Mouse (Mus musculus): ENCODE measurements at regions not wholly inside any gene's neighbourhood (a gene's known extent, or its start where the extent isn't known, plus 50 kb on each side); places are given as distances from the start of the nearest gene placed in this dataset.

DNA sequence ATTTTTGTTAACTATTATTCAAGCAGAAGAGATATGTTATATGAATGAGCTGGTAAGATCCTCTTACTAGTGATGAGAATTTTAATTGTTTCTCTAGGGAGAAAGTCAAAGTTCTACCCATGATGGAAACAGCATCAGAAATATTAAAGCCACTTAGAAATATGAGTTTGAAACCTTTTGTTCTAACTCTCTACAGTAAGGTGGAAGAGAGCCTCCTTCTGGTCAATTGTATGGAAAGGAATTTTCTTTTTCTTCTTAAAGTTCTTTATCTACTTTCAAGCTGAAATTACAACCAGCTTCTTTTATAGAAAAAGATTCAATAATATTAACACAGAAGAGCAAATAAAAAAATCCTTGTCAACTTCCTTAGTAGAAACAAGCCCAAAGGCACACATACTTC is 94.4 kb upstream of the E2f7 start:
- no peak for DNase-seq (ENCODE audit: extremely low spot score, low spot score)

DNA sequence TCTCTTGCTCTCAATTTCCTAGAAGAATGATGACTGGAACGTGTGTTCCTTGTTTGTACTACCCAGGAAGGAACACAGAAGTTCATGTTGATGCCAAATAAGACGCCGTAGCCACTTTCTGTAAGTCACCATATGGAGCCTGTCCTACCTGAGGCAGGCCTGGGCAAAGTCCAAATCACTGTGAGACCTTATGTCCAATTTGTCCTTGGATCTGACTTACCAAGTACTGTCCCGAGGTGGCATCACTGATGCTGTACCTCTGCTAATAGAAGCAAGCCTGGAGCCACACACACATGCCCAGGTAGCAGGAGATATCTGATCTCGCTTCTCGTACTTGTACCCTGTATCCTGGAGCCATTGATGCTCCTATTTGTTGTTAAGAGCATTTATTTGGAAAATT is 91.2 kb upstream of the E2f7 start:
- DNase-seq (ENCODE audit: extremely low spot score, low spot score) = no peak

DNA sequence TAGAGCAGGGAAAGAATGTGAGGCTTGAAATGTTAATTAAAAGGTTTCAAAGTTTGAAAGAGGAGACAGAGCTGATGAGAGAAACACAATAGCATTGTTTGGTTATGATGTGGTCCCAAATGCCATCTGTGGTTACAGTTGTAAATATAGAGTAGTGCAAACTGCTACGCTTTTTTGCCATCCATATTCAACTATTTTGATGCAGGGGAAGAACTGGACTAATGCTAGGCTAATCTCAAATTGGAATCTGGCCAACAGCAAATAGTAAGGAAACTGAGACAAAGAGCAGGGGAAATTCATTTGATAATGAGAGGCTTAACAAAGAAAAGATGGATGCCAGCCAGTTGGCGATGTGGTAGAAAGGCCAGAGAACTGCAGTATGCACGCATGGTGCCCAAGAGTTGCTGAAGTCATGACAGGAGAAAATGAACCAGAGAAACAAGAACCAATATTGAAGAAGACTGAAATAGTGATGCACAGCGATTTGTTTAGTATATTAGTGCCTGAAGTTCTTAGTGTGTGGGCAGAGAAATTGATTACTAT is 87.0 kb upstream of the E2f7 start:
- no peak for DNase-seq (ENCODE audit: extremely low spot score, low spot score)

DNA sequence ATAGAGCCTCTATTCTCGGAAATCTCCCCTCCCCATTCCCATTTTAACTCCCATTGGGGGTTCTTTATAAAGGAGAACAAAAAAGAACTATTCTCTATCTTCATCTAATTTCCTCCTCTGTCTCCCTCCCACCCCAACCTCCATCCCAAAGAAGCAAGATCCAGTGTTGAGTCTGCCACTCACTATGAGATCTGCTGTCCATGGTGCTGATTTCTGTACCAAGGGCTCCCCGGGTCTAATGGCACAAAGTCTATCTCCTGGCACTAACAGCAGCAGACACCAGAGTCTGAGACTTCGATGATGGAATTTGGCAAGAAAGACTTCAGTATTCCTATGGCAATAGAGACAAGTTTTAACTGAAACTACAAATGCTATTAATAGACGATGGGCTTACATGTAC is 68.7 kb upstream of the E2f7 start:
- peak; percentile 44 for DNase-seq (ENCODE audit: extremely low spot score, low spot score)
